ENCODE assay signal across 15 mouse cellular contexts in genomic region chrX:101084192-101084591, GRCm38 (mm10). TPM values are rescaled to one million over a fixed set of nuclear protein-coding genes. Genes with fewer than 3 reads are reported as not detected.
DNase-seq lines count a peak whose midpoint lies in the region; ATAC-seq and TF ChIP-seq lines count a peak whose summit lies in the region.
"Had no signal": no experiment of that assay in that cellular context is flagged by ENCODE, and none has a peak within 500 bp of the region (broad histone marks: within the 10 kb centered on the region; RNA-seq: fewer than 3 reads in every experiment).

No protein-coding gene starts in this region.

- in situ Hi-C loops in ES-E14 (cut with MboI; ENCODE audit: low sequenced_read_pairs in 2 of 2, unreplicated experiment in 2 of 2) = loop anchor here in 1 of 2 experiments (25.0 kb wide), 1 partner anchor 428 kb away; no protein-coding TSS in a partner anchor

- H3K9ac ChIP-seq in forebrain, embryonic 11.5 days (ENCODE audit: low read length) = no peak overlapping the region
- no peak overlapping the region for H3K9ac ChIP-seq in forebrain, embryonic 12.5 days
- no peak overlapping the region for H3K9ac ChIP-seq in kidney, postnatal 0 days (ENCODE audit: low read depth, low read length)
- peak overlapping the region; percentile 92; the same call in 1 of the 2 replicates for H3K9ac ChIP-seq in ES-E14 (ENCODE audit: insufficient read depth, low read depth, low read length, poor library complexity, severe bottlenecking)
- H3K9ac ChIP-seq in intestine, postnatal 0 days (ENCODE audit: low read depth, low read length) = no peak overlapping the region

- H3K4me1 ChIP-seq in forebrain, embryonic 11.5 days (replicated peaks; ENCODE audit: control insufficient read depth, insufficient read depth, low read length) = no peaks in the 10 kb centered on the region
- H3K4me1 ChIP-seq in forebrain, embryonic 12.5 days = peaks cover 5% of the 10 kb centered on the region; the same call in 1 of the 2 replicates
- H3K4me1 ChIP-seq in kidney, postnatal 0 days (replicated peaks; ENCODE audit: insufficient read depth, low read length) = no peaks in the 10 kb centered on the region
- peaks cover 0 to 7% of the 10 kb centered on the region in 2 experiments; a peak in 2 of 4 replicates for H3K4me1 ChIP-seq in ES-E14 (ENCODE audit: control insufficient read depth in 2 of 2, insufficient read depth in 2 of 2, low read length in 2 of 2, poor library complexity in 1 of 2)
- no peaks in the 10 kb centered on the region for H3K4me1 ChIP-seq in intestine, postnatal 0 days (replicated peaks; ENCODE audit: control insufficient read depth, insufficient read depth, low read length)
- H3K4me1 ChIP-seq: embryonic facial prominence, embryonic 13.5 days had no signal

- H3K27ac ChIP-seq in forebrain, embryonic 11.5 days (ENCODE audit: low read depth, low read length) = no peak overlapping the region
- H3K27ac ChIP-seq in forebrain, embryonic 12.5 days = no peak overlapping the region
- H3K27ac ChIP-seq in kidney, postnatal 0 days = no peak overlapping the region
- H3K27ac ChIP-seq in ES-E14 (ENCODE audit: insufficient read depth, low read depth, low read length, poor library complexity, severe bottlenecking) = peak overlapping the region; percentile 99
- H3K27ac ChIP-seq in intestine, postnatal 0 days (ENCODE audit: low read depth, low read length) = no peak overlapping the region
- H3K27ac ChIP-seq: embryonic facial prominence, embryonic 13.5 days had no signal

- no peak overlapping the region for H3K4me3 ChIP-seq in forebrain, embryonic 11.5 days (ENCODE audit: low read depth, low read length)
- no peak overlapping the region for H3K4me3 ChIP-seq in forebrain, embryonic 12.5 days (replicated peaks)
- H3K4me3 ChIP-seq in kidney, postnatal 0 days (replicated peaks; ENCODE audit: low read depth, low read length) = no peak overlapping the region
- peak overlapping the region; percentile 74 for H3K4me3 ChIP-seq in ES-E14 (ENCODE audit: insufficient read depth in 1 of 2, low read depth in 1 of 2, low read length in 2 of 2, poor library complexity in 1 of 2, severe bottlenecking in 1 of 2)
- H3K4me3 ChIP-seq in intestine, postnatal 0 days (ENCODE audit: low read depth, low read length) = no peak overlapping the region

- H3K4me2 ChIP-seq in forebrain, embryonic 11.5 days (ENCODE audit: low read depth, low read length, severe bottlenecking) = peak overlapping the region; percentile 52; the same call in 1 of the 2 replicates
- no peak overlapping the region; the same call in 1 of the 2 replicates for H3K4me2 ChIP-seq in forebrain, embryonic 12.5 days
- H3K4me2 ChIP-seq in kidney, postnatal 0 days (ENCODE audit: low read length) = 0 out of 2 replicates have a peak overlapping the region, but pooled peaks have one; percentile 57
- 0 out of 2 replicates have a peak overlapping the region, but pooled peaks have one; percentile 57 for H3K4me2 ChIP-seq in intestine, postnatal 0 days (replicated peaks; ENCODE audit: low read depth)

- DNase-seq in forebrain, embryonic 11.5 days (ENCODE audit: low spot score) = no peak
- no peak for DNase-seq in kidney, postnatal 0 days (ENCODE audit: low spot score)
- no peak for DNase-seq in kidney, adult 8-10 months
- peak; percentile 57 for DNase-seq in ES-E14 (ENCODE audit: low read depth, low spot score)
- DNase-seq in urinary bladder, adult 18-20 months (ENCODE audit: low spot score in 2 of 2) = no peak
- no peak for DNase-seq in urinary bladder, postnatal 14 days (ENCODE audit: low spot score)
- DNase-seq: kidney, postnatal 14 days; left cerebral cortex, postnatal 4 days; lung, adult 2 months had no signal

- WGBS in forebrain, embryonic 11.5 days = 35% methylated on average over 2 of the region's 2 CpGs
- WGBS in forebrain, embryonic 12.5 days = 32% methylated on average over 2 of the region's 2 CpGs
- 68% methylated on average over 2 of the region's 2 CpGs for WGBS in kidney, postnatal 0 days
- WGBS in intestine, postnatal 0 days = 63% methylated on average over 2 of the region's 2 CpGs

- H3K27me3 ChIP-seq in forebrain, embryonic 11.5 days (ENCODE audit: control insufficient read depth, insufficient read depth, low read length) = no peaks in the 10 kb centered on the region
- H3K27me3 ChIP-seq in forebrain, embryonic 12.5 days = peaks cover 28% of the 10 kb centered on the region
- no peaks in the 10 kb centered on the region for H3K27me3 ChIP-seq in kidney, postnatal 0 days (ENCODE audit: insufficient read depth, low read length)
- H3K27me3 ChIP-seq in intestine, postnatal 0 days (replicated peaks; ENCODE audit: control insufficient read depth, insufficient read depth, low read length) = no peaks in the 10 kb centered on the region

- no peak for ATAC-seq in forebrain, embryonic 11.5 days (replicated peaks; ENCODE audit: low FRiP score)
- ATAC-seq in forebrain, embryonic 12.5 days (ENCODE audit: low FRiP score) = no peak
- ATAC-seq in kidney, postnatal 0 days (replicated peaks; ENCODE audit: low FRiP score, low read depth) = no peak
- no peak for ATAC-seq in intestine, postnatal 0 days

- TF ChIP-seq CTCF in kidney, postnatal 0 days (IDR thresholded peaks at IDR 0.05; ENCODE audit: low read depth) = no peak
- TF ChIP-seq CTCF in intestine, postnatal 0 days (IDR thresholded peaks at IDR 0.05; ENCODE audit: low read depth) = no peak

- H3K36me3 ChIP-seq in forebrain, embryonic 11.5 days (ENCODE audit: control insufficient read depth, insufficient read depth, low read length) = no peaks in the 10 kb centered on the region
- H3K36me3 ChIP-seq in forebrain, embryonic 12.5 days (replicated peaks) = no peaks in the 10 kb centered on the region
- no peaks in the 10 kb centered on the region for H3K36me3 ChIP-seq in kidney, postnatal 0 days (ENCODE audit: insufficient read depth, low read length)
- H3K36me3 ChIP-seq in ES-E14 (ENCODE audit: control insufficient read depth, insufficient read depth, low read length, poor library complexity, severe bottlenecking) = peaks cover 30% of the 10 kb centered on the region
- H3K36me3 ChIP-seq in intestine, postnatal 0 days (ENCODE audit: control insufficient read depth, insufficient read depth) = no peaks in the 10 kb centered on the region
- H3K36me3 ChIP-seq: embryonic facial prominence, embryonic 13.5 days had no signal

- no peaks in the 10 kb centered on the region for H3K9me3 ChIP-seq in forebrain, embryonic 11.5 days (ENCODE audit: control insufficient read depth, low read length)
- no peaks in the 10 kb centered on the region for H3K9me3 ChIP-seq in forebrain, embryonic 12.5 days
- H3K9me3 ChIP-seq in kidney, postnatal 0 days (replicated peaks; ENCODE audit: low read length) = no peaks in the 10 kb centered on the region
- no peaks in the 10 kb centered on the region for H3K9me3 ChIP-seq in ES-E14 (ENCODE audit: control insufficient read depth, insufficient read depth, low read depth, low read length)
- H3K9me3 ChIP-seq in intestine, postnatal 0 days (ENCODE audit: control insufficient read depth) = no peaks in the 10 kb centered on the region
- H3K9me3 ChIP-seq: embryonic facial prominence, embryonic 13.5 days had no signal

TF ChIP-seq in ES-E14, 5 proteins besides CTCF, POLR2A, EP300 and RAD21:
- TF ChIP-seq CHD2 (IDR thresholded peaks at IDR 0.05; ENCODE audit: low read depth, low read length) (0 out of 2 replicates have a peak, but pooled peaks have one; percentile 21), MAFK (IDR thresholded peaks at IDR 0.05; ENCODE audit: insufficient read depth, low read depth, low read length) (no peak), HCFC1 (IDR thresholded peaks at IDR 0.05; ENCODE audit: borderline replicate concordance, insufficient read depth, low read length) (no peak), ZNF384 (IDR thresholded peaks at IDR 0.05; ENCODE audit: low read depth, low read length) (no peak)

RNA-seq across cellular contexts. Expression of gene Slc7a3, which starts 1.6 kb away (rescaled TPM):
- polyA plus RNA-seq in forebrain, embryonic 11.5 days (2014; fragmentation: Nextera tagmentation; extraction: Ambion mirVana) = 1.1 and 1.2 TPM in 2 replicates
- 1.3 and 1.8 TPM in 2 replicates for polyA plus RNA-seq in forebrain, embryonic 12.5 days (2016; fragmentation: Nextera tagmentation; extraction: Ambion mirVana)
- polyA plus RNA-seq in kidney, postnatal 0 days (2015; fragmentation: Nextera tagmentation; extraction: Ambion mirVana) = 1.6 TPM in 2 replicates
- total RNA-seq in ES-E14 (2012; rRNA removed) = 296 and 570 TPM in 2 replicates
- polyA plus RNA-seq in intestine, postnatal 0 days (2015; fragmentation: Nextera tagmentation; extraction: Ambion mirVana) = 0.61 and 0.74 TPM in 2 replicates
- total RNA-seq: granulocyte monocyte progenitor cell, adult 5-6 weeks had no signal

RNA-seq across cellular contexts. Expression of gene Tex11, which starts 24.7 kb away (rescaled TPM):
- polyA plus RNA-seq in forebrain, embryonic 11.5 days (2014; fragmentation: Nextera tagmentation; extraction: Ambion mirVana) = not detected in 2 replicates
- not detected in 2 replicates for polyA plus RNA-seq in forebrain, embryonic 12.5 days (2016; fragmentation: Nextera tagmentation; extraction: Ambion mirVana)
- not detected in 2 replicates for polyA plus RNA-seq in kidney, postnatal 0 days (2015; fragmentation: Nextera tagmentation; extraction: Ambion mirVana)
- 3.4 and 6.5 TPM in 2 replicates for total RNA-seq in ES-E14 (2012; rRNA removed)
- 0.05 and 0.07 TPM in 2 replicates for polyA plus RNA-seq in intestine, postnatal 0 days (2015; fragmentation: Nextera tagmentation; extraction: Ambion mirVana)
- total RNA-seq: adrenal gland, adult 18-20 months; granulocyte monocyte progenitor cell, adult 5-6 weeks had no signal
- polyA plus RNA-seq: spleen, adult 2 months had no signal

Comparison
In these comparisons a context has a peak if more than half of its experiments do, and no peak if none do; other contexts are left out.
1. H3K4me3 ChIP-seq: peak in ES-E14 (2 of 2); none in forebrain, embryonic 11.5 days (single experiment), forebrain, embryonic 12.5 days (single experiment), kidney, postnatal 0 days (single experiment) and intestine, postnatal 0 days (single experiment).